Mouse (Mus musculus) NIH3T3 (cell line): ENCODE data around the gene Pnmt.

Experiments used
- DNase-seq: peaks from one replicate; pipeline ENCODE4 v3.0.0-alpha.2; 2012; ENCODE audit warnings: low read depth

Gene Pnmt

GRCm38 (mm10) chr11:98413731-98414130 is 27.5 kb downstream of the Pnmt start:
- DNase-seq: peak; percentile 72

DNA sequence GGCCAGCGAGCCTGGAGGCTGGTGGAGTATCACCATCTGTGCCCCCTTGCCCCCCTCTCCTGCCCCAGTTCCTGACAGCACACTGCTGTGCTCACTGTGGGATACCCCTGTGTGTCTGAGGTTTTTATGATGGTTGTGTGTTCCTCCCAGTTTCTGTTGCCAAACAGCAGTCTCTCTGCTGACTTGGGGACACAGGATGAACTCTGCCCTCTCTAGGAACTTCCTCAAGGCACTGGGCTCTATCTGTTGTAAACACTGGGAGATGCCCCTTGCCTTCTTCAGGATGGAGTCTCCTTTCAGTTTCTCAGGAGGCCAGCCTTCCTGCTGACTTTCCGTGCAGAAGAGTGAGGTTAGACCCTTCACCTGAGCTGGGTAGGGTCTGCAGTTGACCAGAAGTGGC is 27.9 kb downstream of the Pnmt start:
- DNase-seq: no peak

GRCm38 (mm10) chr11:98417074-98417473 is 30.8 kb downstream of the Pnmt start:
- no peak for DNase-seq

DNA sequence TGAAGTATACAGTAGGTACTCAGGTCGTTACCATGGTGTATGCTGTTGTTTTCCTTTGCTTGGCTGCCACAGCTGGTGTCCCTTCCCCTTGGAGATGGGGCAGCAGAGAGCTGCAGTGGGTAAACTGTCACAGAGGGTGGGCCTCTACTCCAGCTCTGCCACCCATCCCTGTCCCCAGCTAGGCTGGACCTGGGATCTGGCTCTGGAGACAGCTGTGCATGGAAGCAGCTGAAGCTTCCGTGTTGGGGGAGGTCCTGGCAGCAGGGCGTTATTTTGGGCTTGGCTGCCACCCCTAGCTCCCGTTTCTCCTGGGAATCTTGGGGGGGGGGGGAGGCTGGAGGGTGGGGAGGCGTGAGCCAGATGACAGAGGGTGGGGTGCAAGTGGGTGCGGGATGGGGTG is 32.0 kb downstream of the Pnmt start:
- DNase-seq: no peak

DNA sequence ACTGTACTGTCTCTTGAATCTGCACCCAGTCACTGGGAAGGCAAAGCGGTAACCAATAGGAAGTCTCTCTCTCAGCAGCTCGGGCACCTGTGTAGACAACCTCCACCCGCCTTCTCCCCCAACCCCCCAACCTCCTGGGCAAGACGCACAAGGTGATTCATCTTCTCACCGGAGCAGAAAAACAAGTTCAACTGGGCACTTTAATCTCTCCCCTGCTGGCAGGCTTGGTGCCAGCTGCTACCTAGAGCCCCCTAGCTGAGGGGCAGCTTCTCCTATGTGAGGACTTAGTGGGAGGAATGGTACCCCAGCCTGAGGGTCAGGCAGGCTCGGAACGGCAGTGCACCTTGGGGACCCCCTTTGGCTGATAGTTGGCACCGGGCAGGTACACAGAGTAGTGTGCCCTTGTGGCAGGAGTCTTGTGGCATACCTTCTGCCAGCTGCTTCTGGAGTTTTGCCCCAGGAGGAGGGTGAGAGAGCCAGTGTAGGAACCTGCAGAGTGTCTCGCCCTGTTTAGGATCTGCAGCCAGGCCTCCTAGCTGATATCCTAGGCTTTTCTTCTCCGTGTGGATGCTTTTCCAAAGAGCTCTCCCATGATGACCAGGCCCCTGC is 32.8 kb downstream of the Pnmt start:
- DNase-seq: no peak

DNA sequence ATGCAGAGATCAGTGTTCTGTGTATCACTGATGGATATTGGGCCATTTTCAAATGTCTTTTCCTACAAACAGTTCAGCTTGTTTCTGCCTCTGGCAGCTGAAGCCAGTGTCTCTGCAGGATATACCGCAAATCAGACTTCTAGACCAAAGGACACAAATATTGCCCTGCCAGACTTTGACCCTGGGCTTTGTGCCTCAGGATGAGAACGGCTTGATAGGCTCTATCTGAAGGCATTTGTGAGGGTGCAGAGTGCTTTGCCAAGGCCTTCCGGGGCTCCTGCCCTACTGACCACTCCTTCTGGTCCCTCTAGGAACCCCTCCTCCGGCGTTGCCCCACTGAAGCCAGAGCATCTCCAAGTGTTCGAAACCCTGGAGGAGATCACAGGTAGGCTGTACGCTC is 40.3 kb downstream of the Pnmt start:
- no peak for DNase-seq

DNA sequence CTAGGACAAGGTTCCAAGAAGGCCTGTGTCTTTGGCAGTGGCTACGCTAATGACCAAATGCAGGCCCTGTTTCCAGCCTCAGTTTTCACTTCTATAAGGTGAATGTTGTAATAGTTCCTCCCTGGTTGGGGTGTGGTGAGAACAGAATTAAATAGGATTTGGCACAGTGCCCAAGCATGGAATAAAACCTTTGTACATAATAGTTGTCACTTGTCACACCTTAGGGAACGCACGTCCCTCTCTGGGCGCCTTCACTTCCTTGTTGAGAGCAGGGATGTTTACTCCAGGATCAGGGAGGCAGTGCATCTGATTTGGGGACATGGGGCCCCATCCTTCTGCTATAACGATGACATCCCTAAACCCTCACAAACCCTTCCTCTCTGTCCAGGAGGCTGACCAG is 42.2 kb downstream of the Pnmt start:
- DNase-seq: no peak

GRCm38 (mm10) chr11:98431743-98432502 is 45.7 kb downstream of the Pnmt start:
- DNase-seq: no peak

- DNase-seq: no peak
Observed at GRCm38 (mm10) chr11:98435723-98436122, 49.5 kb downstream of the Pnmt start.

DNA sequence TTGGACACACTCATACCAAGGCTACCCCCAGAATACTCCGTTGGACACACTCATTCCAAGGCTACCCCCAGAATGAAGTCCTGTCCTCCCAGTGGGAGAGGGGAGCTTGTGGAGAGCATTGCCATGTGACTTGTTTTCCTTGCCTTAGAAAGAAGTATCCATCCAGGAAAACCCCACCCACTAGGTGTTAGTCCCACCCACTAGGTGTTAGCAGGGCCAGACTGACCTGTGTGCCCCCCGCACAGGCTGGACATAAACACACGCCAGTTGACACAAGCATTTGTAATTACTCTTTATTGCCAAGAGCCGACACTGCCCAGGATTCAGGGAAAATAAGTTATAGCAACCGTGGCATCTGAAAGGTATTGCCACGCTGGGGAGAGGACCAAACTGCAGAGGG is 51.2 kb downstream of the Pnmt start:
- peak; percentile 7 for DNase-seq
